Mouse (Mus musculus) bone marrow, adult 2 months (tissue): ENCODE measurements around the gene Fam83d.

Experiments
- CTCF ChIP-seq: fragments of 200-500 bp; IDR thresholded peaks from 2 replicates; pipeline ENCODE4 v1.5.1; 2011; ENCODE audit warnings: low read length, control low read depth; ENCODE audit not compliant: control insufficient read depth, insufficient read depth
- POLR2A ChIP-seq: fragments of 200-500 bp; IDR thresholded peaks from 2 replicates; pipeline ENCODE4 v1.6.1; 2011; ENCODE audit warnings: low read depth, mild to moderate bottlenecking, control low read depth, low read length, borderline replicate concordance; ENCODE audit not compliant: control insufficient read depth

DNA sequence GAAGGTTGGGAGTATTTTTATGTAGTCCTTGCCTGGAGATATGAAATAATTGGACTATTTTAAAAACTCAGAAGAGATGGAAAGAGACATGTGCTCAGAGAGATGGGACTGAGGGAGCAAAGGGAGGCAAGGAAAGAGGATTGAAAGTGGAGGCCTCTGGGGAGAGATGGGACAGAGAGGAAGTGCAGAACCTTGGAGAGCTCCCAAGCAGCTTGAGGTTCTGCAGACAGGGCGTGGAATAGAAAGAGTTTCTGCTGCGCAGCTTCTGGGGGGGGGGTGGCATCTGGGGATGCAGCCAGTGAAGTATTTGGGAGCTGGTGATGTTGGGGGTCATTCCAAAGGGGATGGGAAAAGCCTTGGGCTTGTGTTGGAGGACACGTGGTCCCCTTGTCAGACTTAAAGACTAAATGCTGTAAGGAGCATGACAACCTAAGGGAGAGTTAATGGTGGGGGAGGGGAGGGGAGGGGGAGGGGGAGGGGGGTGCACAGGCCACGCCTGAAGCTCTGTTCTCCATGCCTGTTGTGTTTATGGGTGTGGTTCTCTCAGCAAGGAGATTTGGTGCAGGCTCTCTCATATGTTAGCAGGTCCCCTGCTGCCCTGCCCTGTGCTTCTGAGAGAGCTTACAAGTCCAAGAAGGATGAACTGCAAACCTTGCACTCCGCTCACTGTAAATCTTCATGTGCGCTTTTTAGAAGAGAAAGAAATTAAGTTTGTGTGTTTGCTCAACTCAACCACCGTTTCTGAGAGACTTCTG, 39.7 kb upstream of the Fam83d start:
- TF ChIP-seq CTCF, result no peak
- no peak for TF ChIP-seq POLR2A
